Mouse (Mus musculus) embryonic fibroblast, embryonic 13.5 days (primary cell): ENCODE results near the gene Mtcl1. TPM values are rescaled to one million over a fixed set of nuclear protein-coding genes. Genes with fewer than 3 reads are reported as not detected.

ENCODE experiments used
- H3K27ac ChIP-seq: 2 replicates; pipeline ENCODE4 v1.5.1; 2012; ENCODE audit warnings: low read length, control low read depth, inconsistent platforms; ENCODE audit not compliant: insufficient read depth
- H3K4me1 ChIP-seq: 2 replicates; pipeline ENCODE4 v1.6.1; 2011; ENCODE audit warnings: low read length; ENCODE audit not compliant: control insufficient read depth, insufficient read depth
- H3K4me3 ChIP-seq: 2 replicates; pipeline ENCODE4 v1.5.1; 2011; ENCODE audit warnings: mild to moderate bottlenecking, control low read depth, low read length; ENCODE audit not compliant: insufficient read depth
- CTCF ChIP-seq: IDR thresholded peaks from 2 replicates; pipeline ENCODE4 v1.5.1; 2011; ENCODE audit warnings: mild to moderate bottlenecking, control low read depth, low read length, moderate library complexity, borderline replicate concordance; ENCODE audit not compliant: insufficient read depth
- POLR2A ChIP-seq: IDR thresholded peaks from 2 replicates; pipeline ENCODE4 v1.6.1; 2011; ENCODE audit warnings: low read depth, mild to moderate bottlenecking, control low read depth, low read length, moderate library complexity
- polyA plus RNA-seq: library from polyadenylated mRNA; stranded (reverse); fragments of >200 nt; gene quantifications from 2 replicates; pipeline ENCODE4 v1.2.4, GENCODE M21; 2011; ENCODE audit warnings: low read depth; ENCODE audit not compliant: missing spikeins, insufficient read length

Gene Mtcl1
- polyA plus RNA-seq, 1 experiment = 5.2 TPM

DNA sequence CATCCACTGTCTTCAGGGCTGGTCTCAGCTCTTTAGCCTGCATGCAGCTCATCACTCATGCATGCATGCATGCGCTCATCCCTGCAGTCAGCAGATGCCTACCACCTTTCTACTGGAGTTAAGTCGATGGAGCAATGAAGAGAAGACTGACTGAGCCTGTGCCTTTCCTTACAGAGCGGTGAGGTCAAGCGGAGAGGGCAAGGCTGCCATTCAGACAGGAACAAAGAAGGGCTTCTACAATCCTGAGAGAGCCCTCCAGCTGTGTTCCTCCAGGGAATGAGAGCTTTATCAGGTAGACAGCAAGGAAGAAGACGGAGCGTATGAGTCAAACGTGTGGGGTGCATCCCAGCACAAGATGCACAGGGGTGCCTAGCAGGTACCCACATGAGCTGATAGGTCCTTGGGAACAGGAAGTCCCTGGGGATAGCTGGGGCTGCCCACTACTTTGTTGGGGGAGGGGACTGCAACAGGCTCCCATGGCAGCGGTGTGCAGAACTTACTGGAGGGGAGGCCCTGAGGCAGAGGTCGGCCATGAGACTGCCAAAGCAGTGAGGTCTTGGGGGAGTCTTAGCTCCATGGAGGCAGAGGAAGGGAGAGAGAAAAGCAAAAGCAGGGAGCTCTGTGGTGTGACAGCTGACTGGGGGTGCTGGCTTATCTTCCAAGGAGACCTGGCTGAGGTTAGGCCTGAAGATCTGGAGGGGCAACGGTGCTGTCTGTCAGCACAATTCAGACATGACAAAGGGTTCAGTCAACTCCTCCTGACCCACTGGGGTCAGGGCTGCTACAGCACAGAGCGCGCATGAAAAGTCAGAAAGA lies 37.2 kb downstream of the Mtcl1 start:
- Histone ChIP-seq H3K4me1 (no peaks in the 10 kb centered on the region), H3K4me3 (no peak overlapping the region), H3K27ac (no peak overlapping the region)
- TF ChIP-seq POLR2A = no peak

DNA sequence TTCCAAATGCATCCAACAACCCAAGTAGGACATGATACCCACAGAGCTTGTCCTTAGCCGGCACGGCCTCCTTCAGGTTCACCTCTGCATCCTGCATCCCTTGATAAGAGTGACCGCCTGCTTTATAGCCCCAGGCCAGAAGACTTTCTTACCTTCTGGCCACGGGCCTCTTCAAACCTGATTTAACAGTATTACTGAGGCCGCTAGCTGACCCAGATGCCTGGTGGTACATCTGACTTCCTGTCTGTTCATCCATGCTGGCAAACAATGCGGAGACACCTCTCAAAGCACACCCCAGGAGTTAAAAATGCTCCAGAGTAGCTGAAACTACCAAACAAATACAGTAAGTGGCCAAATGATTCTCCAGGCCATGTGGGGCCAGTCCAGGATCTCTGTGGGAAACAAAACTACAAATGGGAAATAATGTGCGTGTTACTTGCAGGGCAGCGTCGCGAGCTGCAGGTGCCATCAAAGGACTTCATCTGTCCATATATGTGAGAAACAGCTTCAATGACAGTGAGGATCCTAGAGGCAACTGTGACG lies 38.6 kb downstream of the Mtcl1 start:
- H3K4me1 ChIP-seq = no peaks in the 10 kb centered on the region
- TF ChIP-seq POLR2A (no peak), CTCF (no peak)

DNA sequence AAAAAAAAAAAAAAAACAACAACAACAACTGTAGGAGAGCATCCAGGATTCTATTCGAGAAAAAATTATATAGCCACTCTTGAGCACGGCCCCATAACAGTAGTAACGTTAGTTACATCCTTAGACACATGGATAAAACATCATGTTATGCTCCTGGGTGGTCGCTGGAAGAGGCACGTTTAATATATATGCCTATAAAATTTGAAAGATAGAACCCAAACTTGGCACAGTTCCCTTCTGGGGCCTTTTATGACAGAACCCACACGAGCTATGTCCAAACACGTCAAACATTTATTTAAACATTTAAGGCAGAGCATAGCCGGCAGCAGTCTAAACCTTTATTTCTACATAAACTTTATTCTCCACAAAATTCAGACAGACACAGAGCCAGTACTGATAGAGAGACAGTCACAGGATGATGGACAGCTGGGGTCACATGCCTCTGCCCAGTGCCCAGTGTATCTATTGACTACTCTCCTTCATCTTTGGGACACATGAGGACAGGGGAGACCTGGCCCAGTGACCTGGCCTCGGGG lies 40.4 kb downstream of the Mtcl1 start:
- Histone ChIP-seq H3K4me1 (peaks cover 5% of the 10 kb centered on the region), H3K4me3 (no peak overlapping the region), H3K27ac (no peak overlapping the region)
- no peak for TF ChIP-seq CTCF
- TF ChIP-seq POLR2A = no peak

More for the DNA sequence above, 38.6 kb downstream of the Mtcl1 start:
- H3K27ac ChIP-seq = no peak overlapping the region
- H3K4me3 ChIP-seq = no peak overlapping the region

DNA sequence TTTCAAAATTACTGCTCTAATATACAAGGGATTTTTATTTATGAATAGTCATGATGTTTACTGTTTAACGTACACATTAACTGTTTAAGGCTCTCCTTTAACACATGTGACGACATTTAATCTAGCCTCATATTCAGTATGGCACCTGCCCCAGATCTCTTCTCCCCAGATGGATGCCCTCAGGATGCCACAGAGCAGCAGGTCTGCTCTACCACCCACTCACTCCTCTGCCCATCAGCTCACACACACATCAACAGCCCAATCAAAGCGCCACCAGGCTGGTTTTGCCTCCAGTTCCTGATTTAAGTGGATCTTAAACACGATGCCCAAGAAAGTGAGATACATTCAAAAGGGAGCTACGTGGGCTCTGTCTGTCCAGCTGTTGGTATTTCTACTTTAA lies 41.1 kb downstream of the Mtcl1 start:
- no peak overlapping the region for H3K27ac ChIP-seq
- no peak for TF ChIP-seq POLR2A
- no peak for TF ChIP-seq CTCF
- H3K4me3 ChIP-seq = no peak overlapping the region
- H3K4me1 ChIP-seq = peaks cover 5% of the 10 kb centered on the region

DNA sequence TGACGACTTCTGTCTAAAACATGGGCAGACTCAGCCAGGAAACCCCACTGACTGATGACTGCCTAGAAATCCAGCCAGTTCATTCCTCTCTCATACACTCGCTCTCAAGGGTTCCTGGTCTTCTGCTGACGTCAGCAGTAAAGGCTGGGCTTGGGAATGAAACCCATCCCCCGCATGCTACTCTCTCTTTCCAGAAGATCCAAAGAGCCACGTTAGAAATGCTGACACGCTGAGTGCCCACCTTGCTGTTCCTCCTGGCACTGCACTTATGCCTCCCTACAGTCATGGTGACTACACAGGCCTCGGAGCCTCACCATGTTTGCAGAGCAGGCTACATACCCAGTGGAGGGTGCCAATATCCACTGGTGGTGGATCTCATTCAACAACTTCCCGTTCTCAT lies 41.7 kb downstream of the Mtcl1 start:
- Histone ChIP-seq H3K4me3 (no peak overlapping the region), H3K27ac (no peak overlapping the region), H3K4me1 (peaks cover 5% of the 10 kb centered on the region)
- TF ChIP-seq POLR2A = no peak

DNA sequence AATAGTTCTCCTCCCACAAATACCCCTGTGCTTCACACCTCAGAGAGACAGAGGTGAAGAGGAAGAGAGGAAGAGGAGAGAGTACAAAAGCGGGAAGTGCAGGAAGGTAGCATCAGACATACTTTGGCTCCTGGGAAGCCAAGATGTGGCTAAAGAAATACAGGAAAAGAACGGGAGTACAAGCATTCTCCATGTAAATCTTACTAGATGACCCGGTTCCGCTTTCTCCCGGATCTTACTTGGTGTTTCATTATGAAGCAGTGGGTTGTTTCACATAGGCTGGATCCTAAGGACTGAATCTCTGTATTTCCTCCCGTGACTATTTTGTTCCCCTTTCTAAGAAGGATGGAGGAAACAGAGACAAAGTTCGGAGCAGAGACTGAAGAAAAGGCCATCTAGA lies 43.9 kb downstream of the Mtcl1 start:
- Histone ChIP-seq H3K4me3 (no peak overlapping the region), H3K4me1 (peaks cover 5% of the 10 kb centered on the region), H3K27ac (no peak overlapping the region)
- TF ChIP-seq CTCF (no peak), POLR2A (no peak)

DNA sequence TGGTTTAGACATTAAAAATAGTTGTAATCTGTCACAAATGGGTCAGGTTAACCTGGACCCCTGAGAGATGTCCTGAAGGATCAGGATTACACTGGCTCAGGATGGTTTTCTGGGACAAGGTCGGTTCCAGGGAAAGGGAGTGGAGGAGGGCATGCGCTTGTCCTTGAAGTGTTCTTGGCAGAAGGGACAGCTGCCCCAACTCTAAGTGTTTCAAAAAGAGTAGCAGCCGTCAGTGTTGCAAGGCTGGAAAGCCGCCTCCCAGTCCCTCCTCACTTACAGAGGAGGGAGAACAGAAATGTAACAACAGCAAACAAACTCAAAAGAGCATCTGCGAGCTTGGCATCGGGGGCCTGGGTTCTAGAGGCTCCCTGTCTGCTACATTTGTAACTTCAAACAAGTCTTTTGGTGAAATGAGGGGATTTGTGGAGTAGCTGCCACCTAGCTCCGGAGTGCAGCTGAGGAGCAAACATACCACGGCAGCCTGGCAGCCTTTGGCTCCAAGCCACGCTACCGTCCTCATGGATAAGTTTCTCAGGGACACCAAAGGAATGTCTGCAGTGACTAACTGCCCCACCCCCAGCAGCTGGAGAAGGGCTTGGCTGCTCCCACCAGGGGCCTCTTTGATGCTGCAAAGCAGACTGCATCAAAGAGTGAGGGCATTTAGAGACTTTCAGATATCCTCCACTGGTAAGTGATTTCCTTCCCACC lies 44.5 kb downstream of the Mtcl1 start:
- H3K4me1 ChIP-seq = peaks cover 5% of the 10 kb centered on the region
- TF ChIP-seq POLR2A = no peak
- TF ChIP-seq CTCF = no peak
- no peak overlapping the region for H3K27ac ChIP-seq
- H3K4me3 ChIP-seq = no peak overlapping the region

DNA sequence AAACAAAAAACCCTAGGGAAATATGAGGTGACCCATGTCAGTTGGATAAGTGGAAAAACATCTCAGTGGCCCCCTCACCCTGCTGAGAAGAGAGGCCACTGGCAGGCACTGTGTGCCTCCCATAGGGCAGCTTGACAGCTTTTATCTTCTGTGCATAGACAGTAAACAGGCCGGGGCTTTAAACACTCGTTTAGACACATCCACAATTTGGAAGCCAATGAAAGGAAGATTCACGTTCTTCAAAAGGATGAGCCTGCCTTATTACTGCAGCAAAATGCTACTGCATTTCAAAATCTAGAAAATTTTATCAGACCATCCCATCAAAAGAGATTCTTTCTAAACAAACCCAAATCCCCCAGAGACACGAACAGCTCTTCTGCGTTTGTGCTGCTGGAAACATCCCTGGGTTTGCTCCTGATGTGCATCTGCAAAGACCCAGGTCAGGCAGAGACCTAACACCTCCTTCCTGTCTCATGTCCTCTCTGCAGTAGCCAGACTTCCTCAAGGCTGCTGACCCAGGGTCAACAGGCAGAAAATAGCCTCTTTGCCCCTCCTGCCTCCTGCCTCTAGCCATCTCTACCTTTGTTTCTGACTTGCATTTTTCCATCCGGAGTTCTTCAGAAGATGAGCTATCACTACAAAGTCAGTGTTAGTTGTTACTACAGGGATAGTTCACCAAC lies 46.6 kb downstream of the Mtcl1 start:
- TF ChIP-seq CTCF (no peak), POLR2A (no peak)
- Histone ChIP-seq H3K4me3 (no peak overlapping the region), H3K27ac (no peak overlapping the region), H3K4me1 (peaks cover 5% of the 10 kb centered on the region)

DNA sequence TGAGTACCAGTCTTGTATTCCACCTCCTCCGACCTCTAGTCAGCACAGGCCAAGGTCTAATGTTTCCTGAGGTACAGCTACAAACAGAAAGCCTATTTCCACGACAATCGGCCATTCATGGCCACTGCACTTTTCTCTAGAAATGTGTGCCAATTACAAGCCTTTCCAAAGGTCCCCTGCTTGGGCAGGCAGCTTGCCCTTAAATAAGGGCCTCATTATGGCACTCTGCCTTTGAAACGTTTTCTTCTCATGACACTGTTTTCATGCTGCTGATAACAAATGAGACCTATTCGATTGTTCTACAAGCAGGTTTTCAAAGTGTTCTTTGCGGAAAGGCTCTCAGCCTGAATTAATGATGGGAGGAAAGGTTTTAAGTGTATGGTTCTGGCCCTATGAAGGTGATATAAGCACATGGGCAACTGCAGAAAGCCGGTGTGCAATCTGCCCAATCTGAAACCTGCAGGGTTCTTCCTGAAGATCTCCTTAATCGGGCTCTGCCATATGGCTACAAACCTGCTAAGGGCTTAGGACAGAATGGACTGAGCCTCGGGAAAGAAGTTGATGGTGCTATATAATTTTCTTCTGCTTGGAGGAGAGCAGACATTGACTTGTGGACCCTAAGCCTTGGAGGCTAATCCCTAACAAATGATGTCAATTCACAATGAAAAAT lies 47.8 kb downstream of the Mtcl1 start:
- no peak for TF ChIP-seq CTCF
- no peak for TF ChIP-seq POLR2A
- no peak overlapping the region for H3K4me3 ChIP-seq
- peaks cover 5% of the 10 kb centered on the region for H3K4me1 ChIP-seq
- no peak overlapping the region for H3K27ac ChIP-seq

DNA sequence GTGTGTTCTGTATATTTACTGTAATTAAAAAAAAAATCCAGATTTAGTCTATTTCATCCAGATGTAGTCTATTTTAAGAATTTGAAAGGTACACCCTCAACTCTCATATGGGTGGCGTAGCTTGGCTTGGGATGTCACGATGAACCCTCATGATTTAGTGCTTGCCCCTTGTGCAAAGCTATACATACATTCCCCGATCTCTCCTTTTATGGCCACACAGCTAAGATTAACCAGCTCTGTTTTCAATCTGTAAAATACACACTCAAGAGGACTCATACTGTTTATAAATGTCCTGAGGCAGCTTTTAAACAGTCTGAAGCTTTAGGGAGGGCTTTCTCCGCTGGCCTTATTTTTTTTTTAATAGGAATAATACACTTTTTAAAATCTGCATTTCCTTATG lies 49.8 kb downstream of the Mtcl1 start:
- Histone ChIP-seq H3K4me1 (no peaks in the 10 kb centered on the region), H3K27ac (no peak overlapping the region), H3K4me3 (no peak overlapping the region)
- no peak for TF ChIP-seq CTCF
- no peak for TF ChIP-seq POLR2A
